Mouse (Mus musculus): ENCODE results near the gene Itga4. TPM values are rescaled to one million over a fixed set of nuclear protein-coding genes. Genes with fewer than 3 reads are reported as not detected.

Gene Itga4
- total RNA-seq, 2 experiments from 2014 or later = 13.1 to 13.5 TPM

DNA sequence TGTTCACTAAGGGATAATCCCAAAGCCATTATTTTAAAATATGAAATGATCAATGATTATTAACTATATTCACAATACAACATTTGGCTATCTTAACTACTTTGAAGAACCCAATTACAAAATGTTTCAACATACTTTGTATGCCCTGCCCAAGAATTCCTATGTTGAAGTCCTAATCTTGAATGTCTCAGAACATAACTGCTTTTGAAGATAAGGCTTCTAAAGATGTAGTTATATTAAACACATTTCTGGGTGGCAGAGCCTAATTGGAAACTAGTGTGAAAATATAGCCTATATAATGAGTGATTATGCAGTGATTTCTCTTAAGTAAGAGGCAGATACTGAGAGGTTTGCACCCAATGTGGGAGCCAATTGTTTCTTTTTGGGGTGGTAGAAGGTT is 79.4 kb downstream of the Itga4 start:
- intact Hi-C loops (cut with DNase I) = no loop called here
- DNase-seq (ENCODE audit: low spot score in 2 of 2) = no peak

DNA sequence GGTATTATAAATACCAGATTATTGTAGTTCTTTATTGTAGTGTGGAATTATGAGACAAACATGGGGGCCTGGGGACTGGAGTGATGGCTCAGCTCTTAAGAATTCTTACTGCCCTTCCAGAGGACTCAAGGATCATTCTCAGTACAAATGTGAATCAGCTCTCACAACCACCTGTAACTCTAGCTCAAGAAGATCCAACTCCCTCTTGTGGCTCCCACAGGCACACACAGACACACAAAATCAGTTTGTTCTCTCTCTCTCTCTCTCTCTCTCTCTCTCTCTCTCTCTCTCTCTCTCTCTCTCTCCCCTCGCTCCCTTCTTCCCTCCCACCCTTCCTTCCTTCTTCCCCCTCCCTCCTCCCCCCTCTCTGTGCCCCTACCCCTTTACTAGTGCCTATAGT is 80.9 kb downstream of the Itga4 start:
- DNase-seq (ENCODE audit: low spot score in 2 of 2) = no peak
- intact Hi-C loops (cut with DNase I) = no loop called here

DNA sequence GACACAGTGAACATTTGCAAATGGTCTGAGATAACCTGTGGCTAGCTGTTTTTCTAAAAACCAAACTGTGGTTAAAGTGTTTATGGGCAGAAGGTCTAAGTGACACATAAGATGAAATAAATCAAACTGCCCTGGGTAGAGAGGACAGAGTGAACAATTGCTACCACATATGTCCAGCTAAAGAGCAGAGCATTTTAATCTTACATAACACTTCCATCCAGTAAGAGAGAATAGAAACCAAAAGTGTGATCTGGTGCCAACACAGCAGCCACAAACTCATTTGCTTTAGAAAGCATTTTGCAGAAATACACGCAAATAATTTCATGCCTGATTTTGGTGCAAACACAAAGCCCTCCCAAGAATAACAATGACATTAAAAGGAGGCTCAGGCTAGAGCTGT is 83.8 kb downstream of the Itga4 start:
- no peak for DNase-seq (ENCODE audit: low spot score in 2 of 2)
- intact Hi-C loops (cut with DNase I) = no loop called here

DNA sequence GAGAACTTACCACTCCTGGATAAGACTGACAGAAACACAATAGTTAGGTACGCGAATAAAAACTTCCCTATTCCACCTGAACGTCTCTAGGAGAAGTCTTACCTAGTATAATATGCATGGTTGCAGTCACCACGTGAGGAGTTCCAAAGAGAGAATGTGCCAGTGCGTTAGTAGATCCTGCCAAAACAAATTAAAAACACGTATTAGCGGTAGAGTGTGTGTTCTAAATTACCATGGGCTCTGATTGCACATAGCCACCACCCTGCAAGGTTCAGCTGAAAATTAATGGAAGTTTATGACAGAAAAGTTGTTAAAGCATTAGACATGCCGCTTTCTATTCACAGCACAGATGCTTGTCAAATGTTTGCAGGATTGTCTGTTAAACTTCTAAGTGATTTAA is 87.9 kb downstream of the Itga4 start:
- DNase-seq (ENCODE audit: low spot score in 2 of 2) = no peak
- intact Hi-C loops (cut with DNase I) = no loop called here

DNA sequence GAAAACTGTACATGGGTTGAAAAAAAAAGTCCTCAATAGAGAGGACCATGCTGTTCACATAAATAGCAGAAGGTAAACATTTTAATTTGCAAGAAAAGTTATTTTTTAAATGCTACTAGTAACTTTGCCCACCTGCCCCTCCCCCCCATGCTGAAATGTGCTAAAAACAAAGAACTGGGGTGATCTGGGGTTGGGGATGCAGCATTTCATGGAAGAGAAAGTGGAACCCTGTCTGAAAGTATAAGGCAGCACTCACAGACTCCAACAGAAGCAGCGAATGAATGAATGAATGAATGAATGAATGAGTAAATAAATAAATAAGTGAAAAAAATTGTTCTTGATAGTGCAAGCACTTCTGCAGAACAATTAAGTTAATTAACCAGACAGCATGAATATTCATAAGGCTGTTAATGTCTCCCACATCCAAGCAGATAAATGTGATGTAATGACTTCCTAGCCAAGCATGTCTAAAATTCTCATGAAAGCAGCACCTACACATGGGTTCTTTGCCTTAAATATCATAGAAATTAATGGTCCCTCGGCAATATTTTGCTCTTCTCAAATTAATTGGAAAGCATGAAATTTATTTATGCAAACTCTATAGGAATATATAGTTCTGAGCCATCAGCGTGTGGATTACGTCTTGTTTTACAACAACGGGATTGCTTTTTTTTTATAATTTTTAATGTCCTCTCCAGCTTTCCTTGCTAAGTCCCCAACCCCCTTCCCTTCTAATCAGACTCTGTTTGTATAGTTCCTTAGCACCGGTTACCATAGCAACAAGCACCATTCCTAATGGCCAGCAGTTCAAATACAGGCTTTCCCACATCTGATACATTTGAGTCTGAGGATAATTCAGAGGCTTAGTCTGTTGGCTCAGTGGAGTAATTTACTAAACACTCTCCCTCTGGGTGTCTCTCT is 96.2 kb downstream of the Itga4 start:
- DNase-seq (ENCODE audit: low spot score in 2 of 2) = no peak
- intact Hi-C loops (cut with DNase I) = no loop called here

DNA sequence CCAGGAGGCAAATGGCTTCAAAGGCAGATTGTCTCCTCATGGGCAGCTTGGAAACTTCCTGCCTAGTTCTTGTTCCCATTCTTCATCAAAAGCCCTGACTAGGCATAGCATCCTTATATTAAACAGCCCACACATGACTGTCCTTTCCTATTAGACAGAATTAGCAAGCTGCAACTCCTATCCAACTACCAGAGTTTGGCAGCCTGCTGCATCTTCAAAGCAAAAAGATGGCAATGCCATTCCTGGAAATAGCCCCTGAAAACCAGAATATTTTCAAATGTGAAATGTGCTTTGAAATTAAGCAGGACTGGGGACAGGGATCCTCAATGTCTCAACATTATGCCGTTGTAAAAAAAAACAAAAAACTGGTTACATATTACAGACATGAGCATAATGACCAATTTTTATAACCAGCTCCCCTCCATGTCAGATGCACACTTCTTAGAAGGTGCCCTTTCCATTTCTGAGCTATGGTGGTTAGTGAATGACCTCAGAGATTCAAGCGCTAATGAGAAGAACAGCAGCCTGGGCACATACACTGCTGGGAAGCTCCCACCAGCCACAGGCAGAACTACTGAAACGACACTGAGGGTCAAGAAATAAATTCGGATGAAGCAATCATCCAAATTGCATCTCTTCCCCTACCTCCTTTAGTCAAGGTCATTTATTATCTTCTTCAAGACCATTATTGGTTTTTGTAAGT is 97.0 kb downstream of the Itga4 start:
- intact Hi-C loops (cut with DNase I) = no loop called here
- no peak for DNase-seq (ENCODE audit: low spot score in 2 of 2)

DNA sequence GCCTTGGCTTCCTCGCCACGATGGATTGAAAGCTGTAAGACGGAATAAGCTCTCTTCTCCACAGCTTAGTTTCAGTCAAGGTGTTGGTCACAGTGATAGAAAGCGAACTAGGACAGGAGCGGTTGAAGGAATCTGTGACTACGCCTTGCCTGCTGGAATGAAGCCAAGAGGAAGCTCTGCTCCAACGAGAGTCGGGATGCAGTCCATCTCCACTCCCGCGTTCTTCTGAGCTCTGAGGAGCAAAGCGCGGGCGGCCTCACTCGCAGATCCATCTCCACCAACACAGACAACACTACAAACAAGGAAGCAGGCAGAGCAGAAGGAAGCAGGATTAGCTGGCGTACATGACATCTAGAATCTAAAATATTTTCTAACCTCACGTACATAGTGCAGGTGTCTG is 99.5 kb downstream of the Itga4 start:
- intact Hi-C loops (cut with DNase I) = no loop called here
- peak; percentile 9 to 12 for DNase-seq (ENCODE audit: low spot score in 2 of 2)

DNA sequence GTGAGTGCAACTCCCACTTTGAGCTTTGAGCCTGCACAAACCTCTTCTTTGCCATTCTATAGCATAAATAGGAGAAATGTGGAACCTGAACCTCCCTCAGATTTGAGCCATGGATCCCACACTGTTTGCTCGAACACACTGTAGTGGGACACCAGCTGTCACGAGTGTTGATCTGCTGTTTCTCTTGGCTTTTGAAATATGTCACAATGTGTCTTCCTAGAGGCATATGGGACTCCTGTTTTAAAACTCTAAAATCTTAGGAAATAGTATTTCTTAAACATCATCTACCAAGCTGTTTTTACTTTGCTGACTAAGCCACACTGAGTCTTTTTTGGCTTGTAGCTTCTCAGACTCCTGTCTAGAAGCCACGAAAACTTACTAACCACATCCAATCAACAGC is 102.6 kb downstream of the Itga4 start:
- intact Hi-C loops (cut with DNase I) = no loop called here
- peak; percentile 28 to 30 for DNase-seq (ENCODE audit: low spot score in 2 of 2)

DNA sequence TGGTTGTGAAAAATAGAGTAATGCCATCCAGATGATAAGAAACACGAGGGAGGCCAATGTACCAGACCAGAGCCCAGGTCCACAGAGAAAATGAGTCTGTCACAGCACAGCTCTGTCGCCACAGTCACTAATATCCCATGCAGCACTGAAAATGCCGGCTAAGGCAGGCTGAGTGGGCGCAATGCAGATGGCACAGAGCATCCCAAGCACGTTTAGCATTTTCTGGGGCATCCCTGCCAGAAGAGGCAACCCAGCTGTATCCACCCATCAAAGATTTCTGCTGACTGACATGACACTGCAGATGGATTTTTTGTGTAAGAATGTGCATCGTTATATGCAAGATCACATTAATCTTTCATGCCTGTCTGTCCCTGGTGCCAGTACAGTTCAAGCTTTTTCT is 106.8 kb downstream of the Itga4 start:
- intact Hi-C loops (cut with DNase I) = no loop called here
- DNase-seq (ENCODE audit: low spot score in 2 of 2) = peak; percentile 39 to 55

DNA sequence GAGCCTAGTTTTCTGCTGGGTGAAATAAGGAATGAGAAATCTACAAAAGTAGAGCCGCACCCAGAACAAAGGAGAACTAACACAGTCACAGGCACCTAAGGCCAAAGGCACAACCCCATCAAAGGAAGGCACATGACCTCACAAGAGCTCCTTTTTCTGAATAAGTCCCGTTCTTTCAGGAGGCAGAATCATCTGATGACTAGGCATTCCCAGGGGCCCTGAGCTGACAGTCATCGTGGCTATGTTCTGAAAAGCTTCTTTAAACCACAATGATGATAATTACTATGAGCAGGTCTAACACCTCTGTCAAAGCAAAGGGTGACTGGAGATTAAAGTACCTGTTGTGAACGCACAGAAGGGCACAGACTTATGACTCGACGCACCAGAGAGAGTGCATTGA is 108.7 kb downstream of the Itga4 start:
- no peak for DNase-seq (ENCODE audit: low spot score in 2 of 2)
- intact Hi-C loops (cut with DNase I) = no loop called here

DNA sequence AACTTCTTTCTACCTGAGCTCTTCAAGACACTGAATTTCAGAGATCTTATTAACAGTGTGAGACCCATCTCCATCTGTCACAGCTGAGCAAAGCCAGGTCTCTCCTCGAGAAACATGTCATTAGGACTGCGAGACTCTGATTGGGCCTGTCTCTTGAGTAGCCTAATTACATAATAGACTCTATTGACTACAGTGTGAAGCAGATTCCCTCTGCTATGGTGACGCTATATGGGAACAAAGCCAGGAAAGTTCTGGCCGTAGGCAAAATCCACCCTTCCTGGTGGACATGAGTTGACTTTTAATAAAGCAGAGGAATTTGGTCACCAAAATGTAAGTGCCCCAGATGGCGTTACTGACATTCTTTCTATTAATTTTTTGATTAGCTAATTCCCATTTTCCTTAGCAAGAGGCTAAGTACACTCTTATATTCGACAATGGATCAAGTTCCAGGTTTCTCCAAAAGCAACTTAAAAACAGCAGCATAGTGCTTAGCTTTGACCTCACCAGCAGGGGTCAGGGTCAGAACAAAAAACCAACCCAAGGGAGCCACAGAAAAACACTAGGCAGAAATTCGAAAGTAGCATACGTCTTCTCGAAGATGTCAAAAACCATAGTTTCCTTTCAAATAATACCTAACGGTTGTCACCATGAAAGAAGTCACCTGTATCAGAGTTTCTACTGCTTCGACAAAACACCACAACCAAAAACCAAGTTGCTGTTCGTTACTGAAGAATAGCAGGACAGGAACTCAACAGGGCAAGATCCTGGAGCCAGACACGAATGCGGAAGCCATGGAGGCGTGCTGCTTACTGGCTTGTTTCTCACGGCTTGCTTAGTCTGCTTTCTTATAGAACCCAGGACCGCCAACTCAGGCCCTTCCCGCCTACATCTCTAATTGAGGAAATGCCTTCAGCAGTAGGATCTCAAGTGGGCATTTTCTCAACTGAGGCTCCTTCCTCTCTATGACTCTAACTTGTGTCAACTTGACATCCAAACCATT is 112.5 kb downstream of the Itga4 start:
- DNase-seq (ENCODE audit: low spot score in 2 of 2) = no peak
- intact Hi-C loops (cut with DNase I) = no loop called here

DNA sequence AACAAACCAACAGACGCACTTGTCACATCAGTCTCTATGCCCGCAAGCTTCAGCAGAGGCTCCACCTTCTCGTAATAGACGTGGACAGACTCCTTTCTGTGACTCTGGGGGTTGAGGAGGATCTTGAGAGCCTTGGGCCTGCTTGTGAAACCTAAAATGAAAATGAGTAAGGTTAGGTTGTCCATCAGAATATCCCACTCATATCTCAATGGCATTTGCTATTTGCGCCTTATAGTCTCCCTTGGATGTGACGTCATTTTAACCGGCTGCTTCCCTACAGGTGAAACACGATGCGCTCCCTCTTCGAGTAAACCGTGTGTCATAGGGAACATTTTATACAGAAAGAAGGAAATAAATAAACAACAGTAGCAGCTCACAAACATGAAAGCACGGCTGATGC is 113.4 kb downstream of the Itga4 start:
- DNase-seq (ENCODE audit: low spot score in 2 of 2) = no peak
- intact Hi-C loops (cut with DNase I) = no loop called here

DNA sequence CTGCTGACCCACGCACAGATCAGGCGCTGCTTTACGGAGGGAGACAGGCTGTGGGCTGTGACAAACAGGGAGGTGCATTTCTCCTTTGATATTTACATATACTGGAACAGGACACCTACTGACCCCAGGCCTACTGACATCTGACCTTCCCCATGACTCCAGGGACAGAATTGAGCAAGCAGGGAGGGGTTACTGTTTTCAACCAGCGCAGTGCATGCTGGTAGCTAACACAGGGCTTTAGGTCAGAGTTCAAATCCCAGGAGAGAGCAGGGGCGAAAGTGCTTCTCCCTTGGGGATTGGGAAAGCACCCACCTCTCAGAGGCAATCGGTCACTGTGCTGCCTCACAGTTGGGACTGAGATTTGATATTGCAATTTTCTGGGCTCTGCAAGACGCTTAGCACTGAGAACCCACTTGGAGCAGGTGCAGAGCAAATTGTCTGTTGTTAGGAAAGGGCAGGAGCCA is 113.9 kb downstream of the Itga4 start:
- intact Hi-C loops (cut with DNase I) = no loop called here
- DNase-seq (ENCODE audit: low spot score in 2 of 2) = no peak

DNA sequence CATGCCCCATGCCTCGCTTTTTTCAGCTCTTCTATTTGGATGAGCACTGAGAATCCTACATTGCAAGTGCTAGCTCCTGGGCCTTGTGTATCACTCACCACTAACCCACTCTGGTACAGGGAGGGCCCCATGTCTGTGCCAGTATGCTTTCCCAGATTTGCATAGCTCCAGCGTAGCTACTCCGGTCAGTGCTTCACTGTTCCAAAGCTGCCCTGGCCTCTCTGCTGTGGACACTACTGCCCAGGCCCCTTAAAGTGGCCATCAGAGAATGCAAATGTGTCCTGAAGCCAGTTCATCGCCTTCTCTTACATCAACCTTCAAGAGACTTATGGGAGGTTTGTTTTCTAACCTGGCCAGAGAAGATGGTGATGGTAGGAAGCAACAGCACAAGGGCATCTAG is 114.7 kb downstream of the Itga4 start:
- DNase-seq (ENCODE audit: low spot score in 2 of 2) = no peak
- intact Hi-C loops (cut with DNase I) = loop anchor here (1.0 kb wide), 1 partner anchor 129 kb away; no protein-coding TSS in a partner anchor

DNA sequence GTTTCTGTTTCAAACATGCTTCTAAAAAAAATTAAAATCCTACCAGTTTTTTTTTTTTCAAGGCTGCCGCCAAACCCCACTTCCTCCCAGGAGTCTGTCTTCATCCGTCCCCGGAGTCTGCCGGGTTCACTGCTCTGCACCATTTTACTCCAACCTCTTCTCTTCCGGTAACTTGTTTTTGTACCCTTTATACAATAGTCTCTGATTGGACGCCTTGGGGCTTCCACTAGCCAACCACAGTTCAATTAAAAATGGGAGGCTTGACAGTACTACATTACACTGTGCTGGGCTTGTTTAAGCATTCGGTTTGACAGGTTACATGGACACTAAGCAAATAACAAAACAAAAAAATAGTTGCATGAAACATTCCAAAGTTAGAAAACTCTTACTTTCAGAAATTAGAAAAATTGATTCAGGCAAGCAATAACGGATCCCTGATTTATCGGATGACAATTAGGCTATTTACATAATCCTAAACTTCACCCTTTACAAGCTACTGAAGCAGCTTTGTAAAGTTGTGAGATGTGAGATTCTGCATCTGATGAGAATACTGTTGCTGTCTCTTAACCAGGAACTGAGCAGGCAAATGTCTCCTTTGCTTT is 115.6 kb downstream of the Itga4 start:
- no peak for DNase-seq (ENCODE audit: low spot score in 2 of 2)
- intact Hi-C loops (cut with DNase I) = loop anchor here (1.0 kb wide), 1 partner anchor 128 kb away; no protein-coding TSS in a partner anchor

DNA sequence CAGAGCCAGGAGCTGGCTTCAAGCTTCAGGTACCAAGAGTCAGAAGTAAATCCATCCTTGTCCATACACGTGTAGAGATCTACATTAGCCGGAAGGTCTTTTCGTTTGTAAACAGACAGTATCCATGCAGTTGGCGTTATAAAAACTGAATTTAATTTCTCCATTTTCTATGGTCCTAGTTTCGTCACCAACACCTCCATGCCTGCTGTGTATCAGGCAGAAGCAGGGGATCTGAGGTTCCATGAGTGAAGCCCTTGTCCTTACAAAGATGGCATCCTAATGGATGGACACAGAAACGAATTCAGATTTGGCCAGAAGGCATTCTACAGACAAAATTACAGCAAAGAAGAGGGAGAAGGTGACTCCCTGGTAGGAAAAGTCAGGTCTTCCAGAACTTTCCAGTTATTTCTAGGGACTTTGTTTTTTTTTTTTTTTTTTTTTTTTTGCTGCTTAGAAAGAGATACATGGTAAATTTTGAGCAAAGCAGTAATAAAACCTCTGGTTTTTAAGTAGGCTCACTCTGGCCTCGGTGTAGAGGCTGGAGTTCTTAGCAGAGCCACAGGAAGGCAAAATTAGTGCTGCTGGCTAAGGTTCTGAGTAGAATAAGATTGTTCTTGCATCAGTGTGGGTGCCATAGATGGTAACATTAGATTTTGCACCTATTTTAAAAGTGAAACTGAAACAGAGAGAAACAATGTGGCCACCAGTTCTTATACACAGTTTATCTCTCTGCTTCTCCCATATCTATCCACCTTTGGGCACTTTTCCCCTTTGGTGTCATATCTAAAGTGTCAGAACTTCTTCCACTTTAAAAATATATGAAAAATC is 116.3 kb downstream of the Itga4 start:
- intact Hi-C loops (cut with DNase I) = no loop called here
- no peak for DNase-seq (ENCODE audit: low spot score in 2 of 2)

DNA sequence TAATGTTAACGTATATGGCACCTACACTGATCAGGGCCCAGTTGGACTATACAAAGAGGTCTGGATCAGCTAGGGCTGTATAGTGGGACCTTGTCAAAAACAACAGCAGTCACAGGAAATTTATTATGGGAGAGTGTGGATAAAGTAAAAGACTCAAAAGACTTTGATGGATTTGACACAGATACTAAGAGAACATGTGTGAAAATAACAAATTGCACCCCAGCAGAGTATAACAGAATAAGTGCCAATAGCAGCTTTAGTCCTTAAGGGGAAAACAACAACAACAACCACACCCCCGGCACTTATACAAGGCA is 116.9 kb downstream of the Itga4 start:
- no peak for DNase-seq (ENCODE audit: low spot score in 2 of 2)
- intact Hi-C loops (cut with DNase I) = no loop called here

DNA sequence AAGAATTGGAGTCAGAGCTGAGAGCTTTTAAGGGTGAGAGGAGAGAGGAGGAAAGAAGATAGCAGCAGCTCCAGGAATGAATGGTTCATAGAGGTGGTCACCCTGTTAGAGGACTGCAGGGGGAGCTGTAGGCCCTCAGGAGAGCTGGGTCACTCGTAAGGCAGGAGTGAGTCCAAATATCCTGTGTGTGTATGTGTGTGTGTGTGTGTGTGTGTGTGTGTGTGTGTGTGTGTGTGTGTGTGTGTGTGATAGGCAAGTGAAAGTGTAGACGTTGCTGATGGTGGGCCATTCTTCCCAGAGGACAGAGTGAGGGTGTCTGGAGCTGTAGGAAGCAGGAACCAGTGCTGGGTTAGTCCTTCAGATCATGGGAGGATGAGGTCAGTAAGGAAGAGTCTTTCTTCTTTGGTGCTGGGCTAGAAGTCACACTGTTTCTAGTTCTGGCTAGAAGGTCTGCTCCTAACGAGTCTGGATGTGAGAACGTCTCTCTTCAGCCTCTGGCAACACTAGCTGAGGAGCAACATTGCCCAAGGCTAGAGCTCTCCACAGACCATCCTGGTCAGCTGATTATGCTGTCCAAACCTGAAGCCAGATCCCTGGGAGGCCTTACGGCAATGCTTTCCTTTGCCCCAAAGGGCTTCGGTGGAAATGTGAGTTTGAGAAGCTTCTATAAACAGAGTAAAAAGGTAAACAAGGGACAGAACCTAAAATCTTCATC is 117.4 kb downstream of the Itga4 start:
- DNase-seq (ENCODE audit: low spot score in 2 of 2) = peak in 1 of 2 experiments; percentile 16
- intact Hi-C loops (cut with DNase I) = no loop called here
